Mouse (Mus musculus) heart, embryonic 16.5 days (tissue): ENCODE measurements at regions not wholly inside any gene's neighbourhood (a gene's known extent, or its start where the extent isn't known, plus 50 kb on each side); places are given as distances from the start of the nearest gene placed in this dataset.

Experiments
- ATAC-seq: fragments of 200-750 bp; cut with Nextera tagmentation; replicated peaks from 2 replicates; pipeline ENCODE4 v1.8.0; 2017; ENCODE audit warnings: moderate number of reproducible peaks; ENCODE audit not compliant: insufficient read depth, low FRiP score; ENCODE audit errors: extremely low read depth
- H3K27ac ChIP-seq: fragments of 300-500 bp; sonication (generic); 2 replicates; pipeline ENCODE4 v1.5.1; 2014; ENCODE audit warnings: mild to moderate bottlenecking, low read length, control low read depth, moderate library complexity
- H3K27me3 ChIP-seq: fragments of 300-500 bp; sonication (generic); 2 replicates; pipeline ENCODE4 v1.6.1; 2014; ENCODE audit warnings: low read length, mixed read lengths; ENCODE audit not compliant: control insufficient read depth, insufficient read depth
- H3K36me3 ChIP-seq: fragments of 300-500 bp; sonication (generic); 2 replicates; pipeline ENCODE4 v1.6.1; 2014; ENCODE audit not compliant: control insufficient read depth, insufficient read depth
- H3K4me1 ChIP-seq: fragments of 300-500 bp; sonication (generic); 2 replicates; pipeline ENCODE4 v1.6.1; 2014; ENCODE audit warnings: low read length, mixed read lengths; ENCODE audit not compliant: control insufficient read depth, insufficient read depth
- H3K4me2 ChIP-seq: fragments of 300-500 bp; sonication (generic); 2 replicates; pipeline ENCODE4 v1.6.1; 2014; ENCODE audit warnings: low read depth, mild to moderate bottlenecking, control low read depth, low read length
- H3K4me3 ChIP-seq: fragments of 300-500 bp; sonication (generic); 2 replicates; pipeline ENCODE4 v1.5.1; 2014; ENCODE audit warnings: mild to moderate bottlenecking, control low read depth, low read length
- H3K9ac ChIP-seq: fragments of 300-500 bp; sonication (generic); 2 replicates; pipeline ENCODE4 v1.6.1; 2014; ENCODE audit warnings: low read length, control low read depth
- H3K9me3 ChIP-seq: fragments of 300-500 bp; sonication (generic); replicated peaks from 2 replicates; pipeline ENCODE4 v1.6.1; 2016; ENCODE audit warnings: low read length; ENCODE audit not compliant: control insufficient read depth
- WGBS: fragments of 180-500 bp; shearing (Covaris S2); extraction: QIAGEN DNeasy Blood & Tissue Kit; methylation state at CpG from one replicate; pipeline ENCODE4 v1.1.7; 2014; 5-methylcytosine and 5-hydroxymethylcytosine counted together

DNA sequence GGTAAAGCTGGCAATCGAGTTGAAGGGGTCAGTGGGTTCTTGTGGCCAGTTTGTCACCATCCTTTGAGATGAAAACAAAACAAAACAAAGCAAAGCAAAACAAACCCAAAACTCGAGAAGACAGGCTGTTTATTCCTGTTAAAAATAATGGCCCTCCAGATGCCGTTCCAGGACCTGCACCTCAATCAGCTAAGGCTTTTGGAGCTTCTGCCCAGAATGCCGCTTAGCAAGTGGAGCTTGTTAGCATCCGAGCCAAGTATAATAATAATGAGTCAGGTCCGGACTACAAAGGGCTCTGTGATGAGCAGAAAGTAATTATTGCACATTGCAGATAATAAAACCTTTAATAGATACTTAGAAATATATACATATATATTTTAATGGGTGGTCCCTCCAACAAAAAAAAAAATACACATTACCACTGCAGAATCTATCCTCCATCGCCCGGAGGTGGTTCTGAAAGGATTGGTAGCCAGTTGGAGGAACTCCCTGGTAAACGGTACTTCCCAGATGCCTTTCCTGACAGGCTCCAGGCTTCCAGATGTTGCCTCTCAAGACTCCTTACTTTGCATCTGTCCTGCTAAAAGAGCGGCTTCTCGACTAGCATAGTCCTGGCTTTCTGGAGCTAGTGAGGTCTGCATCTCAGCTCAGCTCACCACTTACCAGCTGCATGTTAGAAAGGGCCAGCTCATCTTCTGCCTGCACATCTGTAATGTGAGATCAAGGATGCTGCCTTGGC lies 1145.8 kb upstream of the A1bg start:
- no peak overlapping the region for H3K27ac ChIP-seq

DNA sequence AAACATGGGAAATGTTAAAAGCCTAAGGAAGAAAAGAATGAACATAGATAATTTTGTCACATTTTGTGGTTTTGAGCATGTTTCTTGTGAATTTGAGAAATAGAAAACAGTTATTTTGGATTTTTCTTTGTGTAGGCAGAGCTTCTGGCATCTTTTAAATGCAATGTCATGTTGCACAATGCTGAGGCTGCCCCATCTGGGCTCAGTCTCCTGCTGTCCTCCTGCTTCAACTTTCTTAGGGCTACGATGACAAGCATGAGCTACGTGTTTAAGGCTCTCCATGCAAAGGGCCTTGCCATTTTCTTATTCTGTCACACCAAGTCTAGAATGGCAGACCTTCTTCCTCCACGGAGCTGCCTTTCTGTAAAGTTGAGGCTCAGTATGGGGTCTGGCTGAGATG lies 1141.6 kb upstream of the A1bg start:
- Histone ChIP-seq H3K27ac (no peak overlapping the region), H3K4me1 (no peaks in the 10 kb centered on the region), H3K9ac (no peak overlapping the region), H3K9me3 (no peaks in the 10 kb centered on the region), H3K4me2 (no peak overlapping the region), H3K4me3 (no peak overlapping the region), H3K36me3 (no peaks in the 10 kb centered on the region), H3K27me3 (no peaks in the 10 kb centered on the region; the same call in 1 of the 2 replicates)
- 89% methylated on average over 3 of the region's 3 CpGs for WGBS
- ATAC-seq = no peak

More for the DNA sequence above, 1145.8 kb upstream of the A1bg start:
- Histone ChIP-seq H3K9me3 (no peaks in the 10 kb centered on the region), H3K27me3 (no peaks in the 10 kb centered on the region), H3K4me1 (no peaks in the 10 kb centered on the region), H3K9ac (no peak overlapping the region), H3K4me3 (no peak overlapping the region), H3K4me2 (no peak overlapping the region), H3K36me3 (no peaks in the 10 kb centered on the region)
- 66% methylated on average over 11 of the region's 11 CpGs for WGBS
- no peak for ATAC-seq

DNA sequence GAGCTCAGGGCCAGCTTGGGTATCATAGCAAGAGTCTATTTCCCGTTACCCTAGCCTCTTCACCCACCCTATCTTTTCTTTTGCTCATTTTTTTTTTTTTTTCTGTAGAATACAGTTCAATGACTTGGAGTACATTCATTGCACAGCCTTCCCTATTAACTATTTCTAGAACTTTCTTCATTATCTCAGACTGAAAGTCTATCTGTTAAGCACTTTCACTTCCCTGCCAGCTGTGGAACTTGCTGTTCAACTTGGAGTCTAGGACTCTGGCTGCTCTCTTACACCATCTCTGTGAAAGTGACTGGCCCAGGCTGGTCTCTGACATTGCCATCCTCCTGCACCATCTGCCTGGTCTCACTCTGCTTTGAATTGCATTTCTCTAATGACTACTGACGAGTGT lies 1134.6 kb upstream of the A1bg start:
- Histone ChIP-seq H3K9ac (no peak overlapping the region), H3K36me3 (no peaks in the 10 kb centered on the region), H3K27me3 (no peaks in the 10 kb centered on the region; the same call in 1 of the 2 replicates), H3K9me3 (no peaks in the 10 kb centered on the region), H3K4me3 (no peak overlapping the region), H3K27ac (no peak overlapping the region), H3K4me2 (no peak overlapping the region), H3K4me1 (peaks cover 2% of the 10 kb centered on the region; the same call in 1 of the 2 replicates)
- no peak for ATAC-seq
- WGBS = 82% methylated on average over 2 of the region's 2 CpGs

DNA sequence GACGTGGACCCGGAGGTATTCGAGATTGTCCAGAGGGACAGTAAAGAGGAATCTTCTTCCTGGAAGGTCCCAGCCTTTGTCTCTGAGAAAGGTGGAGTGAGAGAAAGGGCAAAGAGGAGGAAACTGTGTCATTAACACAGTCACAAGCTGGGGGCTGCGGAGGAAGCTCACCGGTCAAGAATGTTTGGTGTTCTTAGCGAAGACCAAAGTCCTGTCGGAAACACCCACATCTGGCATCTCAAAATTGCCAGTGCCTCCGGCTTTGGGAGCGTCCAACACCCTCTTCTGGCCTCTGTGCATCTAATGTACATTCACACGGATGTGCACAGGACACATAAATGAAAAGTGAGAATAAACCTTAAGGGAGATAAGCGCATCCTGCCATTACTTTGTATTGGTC lies 1134.1 kb upstream of the A1bg start:
- no peak for ATAC-seq
- no peak overlapping the region for H3K9ac ChIP-seq
- H3K4me2 ChIP-seq = no peak overlapping the region
- H3K4me3 ChIP-seq = no peak overlapping the region
- peaks cover 2% of the 10 kb centered on the region; the same call in 1 of the 2 replicates for H3K4me1 ChIP-seq
- H3K36me3 ChIP-seq = no peaks in the 10 kb centered on the region
- H3K27ac ChIP-seq = no peak overlapping the region; the same call in 1 of the 2 replicates
- no peaks in the 10 kb centered on the region for H3K9me3 ChIP-seq
- H3K27me3 ChIP-seq = no peaks in the 10 kb centered on the region; the same call in 1 of the 2 replicates
- 82% methylated on average over 11 of the region's 11 CpGs for WGBS

DNA sequence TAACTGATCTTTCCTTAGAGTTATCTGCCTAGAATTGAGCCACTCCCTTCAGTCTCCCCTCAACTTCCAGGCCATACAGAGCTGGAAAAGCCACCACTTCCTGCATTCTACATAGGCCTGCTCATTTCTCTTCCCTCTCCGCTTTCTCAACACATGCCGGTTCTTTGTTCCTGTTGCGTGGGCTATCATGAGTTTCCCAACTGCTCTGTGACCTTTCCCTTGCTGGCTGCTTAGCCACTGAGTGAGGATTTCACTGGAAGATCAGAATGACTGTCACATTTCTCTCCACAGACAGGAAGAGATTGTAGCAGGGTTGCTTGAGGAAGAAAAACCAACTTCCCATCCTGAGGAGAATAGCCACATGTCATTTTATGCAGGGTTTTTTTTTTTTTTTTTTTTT lies 1133.6 kb upstream of the A1bg start:
- ATAC-seq = no peak
- Histone ChIP-seq H3K9me3 (no peaks in the 10 kb centered on the region), H3K4me1 (peaks cover 2% of the 10 kb centered on the region; the same call in 1 of the 2 replicates), H3K27me3 (no peaks in the 10 kb centered on the region; the same call in 1 of the 2 replicates), H3K9ac (no peak overlapping the region), H3K4me2 (no peak overlapping the region), H3K27ac (peak overlapping the region; percentile 39; the same call in 1 of the 2 replicates), H3K4me3 (no peak overlapping the region), H3K36me3 (no peaks in the 10 kb centered on the region)
- 71% methylated on average over 3 of the region's 3 CpGs for WGBS

DNA sequence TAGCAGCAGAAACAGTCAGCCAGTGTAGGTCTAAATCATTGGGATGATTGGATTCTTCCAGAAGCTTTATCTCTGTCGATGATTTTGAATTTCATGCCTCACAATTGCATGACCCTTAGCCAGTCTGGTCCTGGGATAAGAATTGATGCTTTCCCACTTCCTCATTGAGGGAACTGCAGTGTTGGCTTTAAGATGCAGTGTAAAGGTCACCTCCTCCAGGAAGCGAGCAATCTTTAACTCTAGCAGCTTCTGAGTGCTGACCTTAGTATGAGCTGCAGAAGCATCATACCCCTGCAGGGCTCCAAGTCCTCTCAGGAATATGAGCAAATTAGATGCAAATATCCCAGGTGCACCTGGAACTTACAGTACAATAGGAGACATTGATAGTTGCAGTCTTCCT lies 1132.2 kb upstream of the A1bg start:
- 81% methylated on average over 2 of the region's 2 CpGs for WGBS
- no peak for ATAC-seq
- Histone ChIP-seq H3K27ac (no peak overlapping the region), H3K9me3 (peaks cover 4% of the 10 kb centered on the region; the same call in 1 of the 2 replicates), H3K4me1 (peaks cover 2% of the 10 kb centered on the region; the same call in 1 of the 2 replicates), H3K27me3 (no peaks in the 10 kb centered on the region), H3K9ac (no peak overlapping the region), H3K4me3 (no peak overlapping the region), H3K4me2 (no peak overlapping the region), H3K36me3 (peaks cover 3% of the 10 kb centered on the region; the same call in 1 of the 2 replicates)

DNA sequence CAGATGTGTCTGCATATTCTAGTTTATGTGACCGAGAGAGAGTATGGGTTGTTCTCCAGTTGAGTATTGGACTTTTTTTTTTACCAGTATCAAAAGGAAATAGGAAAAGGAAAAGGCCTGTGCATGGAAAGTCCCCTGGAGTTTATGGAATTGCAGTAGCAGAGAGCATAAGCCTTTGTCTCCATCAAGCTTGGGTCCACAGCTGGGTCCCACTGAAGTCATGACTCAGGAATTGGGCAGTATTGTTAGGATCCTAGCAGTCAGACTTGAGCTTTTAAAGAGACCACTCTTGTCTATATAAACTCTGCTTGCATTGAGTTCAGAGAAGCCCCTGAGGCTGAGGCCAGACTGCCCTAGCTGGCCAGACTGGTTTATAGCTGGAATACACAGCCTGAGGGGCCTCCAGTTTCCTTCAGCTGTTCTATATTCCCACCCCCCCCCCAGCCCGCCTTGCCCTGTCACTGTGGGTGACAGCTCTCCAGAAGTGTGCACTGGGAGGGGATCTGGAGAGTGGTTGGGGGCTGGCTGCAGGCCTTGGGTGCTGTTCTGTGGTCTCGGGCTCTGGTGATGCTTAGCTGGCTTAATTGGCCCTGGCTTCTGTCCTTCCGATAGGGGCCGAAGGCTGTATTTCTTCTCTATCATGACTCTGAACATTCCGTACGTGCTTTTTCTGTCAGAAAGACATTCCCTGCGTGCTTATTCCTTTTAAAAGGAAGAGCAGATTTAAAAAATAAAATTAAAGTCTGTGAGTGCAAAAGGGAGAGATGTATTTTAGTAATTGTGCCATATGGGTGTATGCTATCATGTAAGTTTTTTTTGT lies 1130.8 kb upstream of the A1bg start:
- Histone ChIP-seq H3K4me3 (no peak overlapping the region), H3K27me3 (no peaks in the 10 kb centered on the region), H3K4me1 (peaks cover 2% of the 10 kb centered on the region; the same call in 1 of the 2 replicates), H3K27ac (peak overlapping the region; percentile 65), H3K4me2 (no peak overlapping the region), H3K36me3 (peaks cover 3% of the 10 kb centered on the region; the same call in 1 of the 2 replicates), H3K9ac (no peak overlapping the region), H3K9me3 (peaks cover 4% of the 10 kb centered on the region; the same call in 1 of the 2 replicates)
- WGBS = 63% methylated on average over 8 of the region's 8 CpGs
- ATAC-seq = no peak

DNA sequence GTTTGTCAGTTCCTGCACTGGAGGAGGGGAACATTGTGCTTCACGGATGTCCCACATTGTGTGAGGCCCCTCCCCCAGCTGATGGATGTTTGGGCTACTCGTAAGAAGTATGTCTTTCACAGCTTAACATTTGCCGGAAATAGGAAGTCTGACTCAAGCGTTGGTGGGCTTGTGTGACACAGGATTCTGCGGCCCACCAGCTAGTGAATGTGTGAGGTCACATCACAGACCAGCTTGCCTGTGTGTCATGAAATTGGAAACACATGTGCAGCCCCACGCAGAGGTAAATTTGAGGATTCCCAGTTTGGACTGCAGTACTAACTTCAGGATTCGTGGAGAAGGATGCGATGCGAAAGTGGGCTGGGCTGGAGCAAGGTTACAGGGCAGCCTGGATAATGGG lies 1126.6 kb upstream of the A1bg start:
- ATAC-seq = no peak
- H3K4me3 ChIP-seq = no peak overlapping the region

More for the DNA sequence above, 1126.6 kb upstream of the A1bg start:
- Histone ChIP-seq H3K9ac (no peak overlapping the region), H3K9me3 (peaks cover 4% of the 10 kb centered on the region; the same call in 1 of the 2 replicates), H3K4me1 (peaks cover 2% of the 10 kb centered on the region; the same call in 1 of the 2 replicates), H3K27ac (no peak overlapping the region), H3K36me3 (peaks cover 3% of the 10 kb centered on the region; the same call in 1 of the 2 replicates), H3K27me3 (no peaks in the 10 kb centered on the region), H3K4me2 (no peak overlapping the region)
- WGBS = 67% methylated on average over 9 of the region's 9 CpGs
